Mouse (Mus musculus) midbrain, embryonic 11.5 days (tissue): ENCODE measurements around the gene Nell2. TPM values are rescaled to one million over a fixed set of nuclear protein-coding genes. Genes with fewer than 3 reads are reported as not detected.
"Not testable (repeated sequence)": the region's sequence is repeated elsewhere in the genome, so short reads cannot be mapped to it uniquely, and the experiment has no call there.

ENCODE experiments used
- ATAC-seq: fragments of 200-750 bp; cut with Nextera tagmentation; 2 replicates; pipeline ENCODE4 v1.8.0; 2017; ENCODE audit warnings: moderate TSS enrichment, moderate library complexity; ENCODE audit not compliant: low FRiP score
- DNase-seq: peaks from one replicate; pipeline ENCODE4 v3.0.0; 2015; ENCODE audit warnings: low spot score; ENCODE audit errors: missing footprints
- H3K27ac ChIP-seq: fragments of 300-500 bp; sonication (generic); 2 replicates; pipeline ENCODE4 v1.5.1; 2014; ENCODE audit warnings: low read depth, low read length
- H3K27me3 ChIP-seq: fragments of 300-500 bp; sonication (generic); 2 replicates; pipeline ENCODE4 v1.6.1; 2014; ENCODE audit warnings: mild to moderate bottlenecking, low read length, moderate library complexity, mixed read lengths; ENCODE audit not compliant: control insufficient read depth, insufficient read depth
- H3K36me3 ChIP-seq: fragments of 300-500 bp; sonication (generic); 2 replicates; pipeline ENCODE4 v1.6.1; 2014; ENCODE audit warnings: mild to moderate bottlenecking, low read length, moderate library complexity, mixed read lengths; ENCODE audit not compliant: control insufficient read depth, insufficient read depth
- H3K4me1 ChIP-seq: fragments of 300-500 bp; sonication (generic); 2 replicates; pipeline ENCODE4 v1.6.1; 2014; ENCODE audit warnings: low read length; ENCODE audit not compliant: control insufficient read depth, insufficient read depth
- H3K4me2 ChIP-seq: fragments of 300-500 bp; sonication (generic); 2 replicates; pipeline ENCODE4 v1.6.1; 2014; ENCODE audit warnings: mild to moderate bottlenecking, moderate library complexity
- H3K4me3 ChIP-seq: fragments of 300-500 bp; sonication (generic); 2 replicates; pipeline ENCODE4 v1.5.1; 2014; ENCODE audit warnings: low read depth, low read length
- H3K9ac ChIP-seq: fragments of 300-500 bp; sonication (generic); 2 replicates; pipeline ENCODE4 v1.6.1; 2014; ENCODE audit warnings: low read length
- H3K9me3 ChIP-seq: fragments of 300-500 bp; sonication (generic); 2 replicates; pipeline ENCODE4 v1.6.1; 2016; ENCODE audit warnings: low read length; ENCODE audit not compliant: control insufficient read depth
- WGBS: fragments of 180-500 bp; shearing (Covaris S2); extraction: QIAGEN DNeasy Blood & Tissue Kit; methylation state at CpG from one replicate; pipeline ENCODE4 v1.1.7; 2014; 5-methylcytosine and 5-hydroxymethylcytosine counted together
- polyA plus RNA-seq: library from polyadenylated mRNA; unstranded; fragments of >200 nt; fragmentation: Nextera tagmentation; extraction: Ambion mirVana; gene quantifications from 2 replicates; pipeline ENCODE4 v1.2.1, GENCODE M21; 2014

The Nell2 gene
- polyA plus RNA-seq, 1 experiment from 2014 or later, result 81.0 TPM

GRCm38 (mm10) chr15:95534644-95535043 is 6.3 kb upstream of the Nell2 start:
- 73% methylated on average over 6 of the region's 6 CpGs for WGBS
- H3K4me2 ChIP-seq, result no peak overlapping the region

GRCm38 (mm10) chr15:95527461-95527947 is 855 bp downstream of the Nell2 start:
- DNase-seq, result no peak
- Histone ChIP-seq H3K27ac (peak overlapping the region; percentile 71), H3K4me3 (peak overlapping the region; percentile 70), H3K4me1 (peaks cover 5% of the 10 kb centered on the region), H3K27me3 (no peaks in the 10 kb centered on the region; the same call in 1 of the 2 replicates), H3K9me3 (no peaks in the 10 kb centered on the region), H3K9ac (peak overlapping the region; percentile 85), H3K4me2 (peak overlapping the region; percentile 93), H3K36me3 (no peaks in the 10 kb centered on the region)
- under 1% methylated on average over 28 of the region's 28 CpGs for WGBS
- peak; percentile 45 for ATAC-seq

More at GRCm38 (mm10) chr15:95534644-95535043, 6.3 kb upstream of the Nell2 start:
- Histone ChIP-seq H3K9ac (no peak overlapping the region), H3K27ac (no peak overlapping the region), H3K9me3 (no peaks in the 10 kb centered on the region; the same call in 1 of the 2 replicates), H3K36me3 (no peaks in the 10 kb centered on the region), H3K4me1 (no peaks in the 10 kb centered on the region), H3K4me3 (no peak overlapping the region), H3K27me3 (no peaks in the 10 kb centered on the region)
- DNase-seq (no peak), ATAC-seq (no peak)

- WGBS, result 2% methylated on average over 27 of the region's 27 CpGs
- peak overlapping the region; percentile 70 for H3K4me3 ChIP-seq
- DNase-seq (peak; percentile 96), ATAC-seq (peak; percentile 41)
- no peaks in the 10 kb centered on the region for H3K36me3 ChIP-seq
- peaks cover 5% of the 10 kb centered on the region for H3K4me1 ChIP-seq
- H3K9me3 ChIP-seq, result no peaks in the 10 kb centered on the region
- H3K9ac ChIP-seq, result peak overlapping the region; percentile 85
- H3K27ac ChIP-seq, result no peak overlapping the region
- H3K4me2 ChIP-seq, result peak overlapping the region; percentile 93
- H3K27me3 ChIP-seq, result no peaks in the 10 kb centered on the region; the same call in 1 of the 2 replicates
These were observed 1.5 kb downstream of the Nell2 start for GRCm38 (mm10) chr15:95526626-95527411.

GRCm38 (mm10) chr15:95525997-95526396 is 2.4 kb downstream of the Nell2 start:
- DNase-seq, result no peak
- Histone ChIP-seq H3K27ac (no peak overlapping the region), H3K9me3 (no peaks in the 10 kb centered on the region), H3K4me2 (peak overlapping the region; percentile 93), H3K9ac (no peak overlapping the region), H3K4me1 (peaks cover 5% of the 10 kb centered on the region), H3K27me3 (no peaks in the 10 kb centered on the region; the same call in 1 of the 2 replicates), H3K4me3 (peak overlapping the region; percentile 70), H3K36me3 (no peaks in the 10 kb centered on the region)
- 7% methylated on average over 5 of the region's 5 CpGs for WGBS
- no peak for ATAC-seq

GRCm38 (mm10) chr15:95518204-95518603 is 10.2 kb downstream of the Nell2 start:
- Histone ChIP-seq H3K27me3 (no peaks in the 10 kb centered on the region), H3K4me2 (no peak overlapping the region), H3K9me3 (no peaks in the 10 kb centered on the region), H3K27ac (no peak overlapping the region), H3K4me1 (no peaks in the 10 kb centered on the region), H3K36me3 (no peaks in the 10 kb centered on the region), H3K9ac (no peak overlapping the region), H3K4me3 (no peak overlapping the region)
- no peak for ATAC-seq
- WGBS, result 84% methylated on average over 3 of the region's 3 CpGs
- no peak for DNase-seq

- not testable (repeated sequence) for DNase-seq
These were observed 15.1 kb downstream of the Nell2 start for GRCm38 (mm10) chr15:95513306-95513705.

GRCm38 (mm10) chr15:95495666-95496065 is 32.7 kb downstream of the Nell2 start:
- 87% methylated on average over 4 of the region's 4 CpGs for WGBS
- no peak for DNase-seq
- H3K27ac ChIP-seq, result no peak overlapping the region
- no peak for ATAC-seq
- no peak overlapping the region for H3K4me2 ChIP-seq
- no peaks in the 10 kb centered on the region for H3K36me3 ChIP-seq
- H3K4me1 ChIP-seq, result no peaks in the 10 kb centered on the region
- no peak overlapping the region for H3K4me3 ChIP-seq
- H3K9ac ChIP-seq, result no peak overlapping the region
- no peaks in the 10 kb centered on the region for H3K27me3 ChIP-seq
- H3K9me3 ChIP-seq, result no peaks in the 10 kb centered on the region

More at GRCm38 (mm10) chr15:95513306-95513705, 15.1 kb downstream of the Nell2 start:
- not testable (repeated sequence) for H3K27me3 ChIP-seq, H3K9me3 ChIP-seq, H3K4me1 ChIP-seq, H3K4me2 ChIP-seq, ATAC-seq, H3K36me3 ChIP-seq, H3K9ac ChIP-seq, H3K27ac ChIP-seq, H3K4me3 ChIP-seq
- WGBS, result 91% methylated on average over 2 of the region's 2 CpGs

GRCm38 (mm10) chr15:95495193-95495592 is 33.2 kb downstream of the Nell2 start:
- Histone ChIP-seq H3K4me3 (no peak overlapping the region), H3K27me3 (no peaks in the 10 kb centered on the region), H3K4me2 (no peak overlapping the region), H3K9me3 (no peaks in the 10 kb centered on the region), H3K36me3 (no peaks in the 10 kb centered on the region), H3K4me1 (no peaks in the 10 kb centered on the region), H3K27ac (no peak overlapping the region), H3K9ac (no peak overlapping the region)
- ATAC-seq (no peak), DNase-seq (no peak)
- 94% methylated on average over 8 of the region's 8 CpGs for WGBS

GRCm38 (mm10) chr15:95492201-95492600 is 36.2 kb downstream of the Nell2 start:
- no peak overlapping the region for H3K4me2 ChIP-seq
- H3K36me3 ChIP-seq, result no peaks in the 10 kb centered on the region
- no peaks in the 10 kb centered on the region for H3K9me3 ChIP-seq
- ATAC-seq (no peak), DNase-seq (no peak)
- 74% methylated on average over 5 of the region's 5 CpGs for WGBS
- no peaks in the 10 kb centered on the region for H3K27me3 ChIP-seq
- H3K9ac ChIP-seq, result no peak overlapping the region
- H3K27ac ChIP-seq, result no peak overlapping the region
- H3K4me1 ChIP-seq, result no peaks in the 10 kb centered on the region
- H3K4me3 ChIP-seq, result no peak overlapping the region
